Mouse (Mus musculus): ENCODE measurements at regions not wholly inside any gene's neighbourhood (a gene's known extent, or its start where the extent isn't known, plus 50 kb on each side); places are given as distances from the start of the nearest gene placed in this dataset.

- DNase-seq (ENCODE audit: extremely low spot score in 1 of 2, low spot score in 1 of 2), result no peak
These were observed 591.6 kb downstream of the Tmem132b start for GRCm38 (mm10) chr5:126123216-126123615.

GRCm38 (mm10) chr5:126127486-126127885 is 595.9 kb downstream of the Tmem132b start:
- DNase-seq (ENCODE audit: extremely low spot score in 1 of 2, low spot score in 1 of 2), result no peak

GRCm38 (mm10) chr5:126148908-126149307 is 617.3 kb downstream of the Tmem132b start:
- no peak for DNase-seq (ENCODE audit: extremely low spot score in 1 of 2, low spot score in 1 of 2)

- DNase-seq (ENCODE audit: extremely low spot score in 1 of 2, low spot score in 1 of 2), result no peak
These were observed 623.8 kb downstream of the Tmem132b start for GRCm38 (mm10) chr5:126155216-126155880.

GRCm38 (mm10) chr5:126186111-126186510 is 654.5 kb downstream of the Tmem132b start:
- DNase-seq (ENCODE audit: extremely low spot score in 1 of 2, low spot score in 1 of 2), result no peak

GRCm38 (mm10) chr5:126199876-126200275 is 668.3 kb downstream of the Tmem132b start:
- peak in 1 of 2 experiments; percentile 15 for DNase-seq (ENCODE audit: extremely low spot score in 1 of 2, low spot score in 1 of 2)

GRCm38 (mm10) chr5:126201535-126201934 is 670.0 kb downstream of the Tmem132b start:
- peak in 1 of 2 experiments; percentile 48 for DNase-seq (ENCODE audit: extremely low spot score in 1 of 2, low spot score in 1 of 2)

GRCm38 (mm10) chr5:126201996-126202395 is 670.4 kb downstream of the Tmem132b start:
- DNase-seq (ENCODE audit: extremely low spot score in 1 of 2, low spot score in 1 of 2), result no peak

- DNase-seq (ENCODE audit: extremely low spot score in 1 of 2, low spot score in 1 of 2), result peak in 1 of 2 experiments; percentile 25
These were observed 685.4 kb downstream of the Tmem132b start for GRCm38 (mm10) chr5:126217016-126217415.

- no peak for DNase-seq (ENCODE audit: extremely low spot score in 1 of 2, low spot score in 1 of 2)
These were observed 686.2 kb downstream of the Tmem132b start for GRCm38 (mm10) chr5:126217746-126218145.

GRCm38 (mm10) chr5:126223696-126224095 is 692.1 kb downstream of the Tmem132b start:
- DNase-seq (ENCODE audit: extremely low spot score in 1 of 2, low spot score in 1 of 2), result no peak

- no peak for DNase-seq (ENCODE audit: extremely low spot score in 1 of 2, low spot score in 1 of 2)
These were observed 699.2 kb downstream of the Tmem132b start for GRCm38 (mm10) chr5:126230768-126231167.

- DNase-seq (ENCODE audit: extremely low spot score in 1 of 2, low spot score in 1 of 2), result peak; percentile 19 to 67
These were observed 706.5 kb downstream of the Tmem132b start for GRCm38 (mm10) chr5:126238071-126238470.

GRCm38 (mm10) chr5:126245776-126246175 is 714.2 kb downstream of the Tmem132b start:
- DNase-seq (ENCODE audit: extremely low spot score in 1 of 2, low spot score in 1 of 2), result no peak

- DNase-seq (ENCODE audit: extremely low spot score in 1 of 2, low spot score in 1 of 2), result no peak
These were observed 718.8 kb downstream of the Tmem132b start for GRCm38 (mm10) chr5:126250331-126250730.

GRCm38 (mm10) chr5:126254661-126255060 is 723.1 kb downstream of the Tmem132b start:
- DNase-seq (ENCODE audit: extremely low spot score in 1 of 2, low spot score in 1 of 2), result peak in 1 of 2 experiments; percentile 27

GRCm38 (mm10) chr5:126257860-126258259 is 726.3 kb downstream of the Tmem132b start:
- DNase-seq (ENCODE audit: extremely low spot score in 1 of 2, low spot score in 1 of 2), result no peak

GRCm38 (mm10) chr5:126266471-126266870 is 734.9 kb downstream of the Tmem132b start:
- DNase-seq (ENCODE audit: extremely low spot score in 1 of 2, low spot score in 1 of 2), result peak; percentile 37 to 48

- no peak for DNase-seq (ENCODE audit: extremely low spot score in 1 of 2, low spot score in 1 of 2)
These were observed 735.5 kb downstream of the Tmem132b start for GRCm38 (mm10) chr5:126266929-126267609.

GRCm38 (mm10) chr5:126268592-126268991 is 737.0 kb downstream of the Tmem132b start:
- peak in 1 of 2 experiments; percentile 28 for DNase-seq (ENCODE audit: extremely low spot score in 1 of 2, low spot score in 1 of 2)

GRCm38 (mm10) chr5:126274316-126274715 is 742.7 kb downstream of the Tmem132b start:
- peak in 1 of 2 experiments; percentile 61 for DNase-seq (ENCODE audit: extremely low spot score in 1 of 2, low spot score in 1 of 2)

Data from frontal cortex, adult 2 months (tissue).